Mouse (Mus musculus) A20 (cell line): Measurements from ENCODE around the gene Myrfl.

ENCODE experiments used
- DNase-seq: peaks from one replicate; pipeline ENCODE4 v3.0.0-alpha.2; 2011; ENCODE audit warnings: low read depth, low spot score

Gene Myrfl

DNA sequence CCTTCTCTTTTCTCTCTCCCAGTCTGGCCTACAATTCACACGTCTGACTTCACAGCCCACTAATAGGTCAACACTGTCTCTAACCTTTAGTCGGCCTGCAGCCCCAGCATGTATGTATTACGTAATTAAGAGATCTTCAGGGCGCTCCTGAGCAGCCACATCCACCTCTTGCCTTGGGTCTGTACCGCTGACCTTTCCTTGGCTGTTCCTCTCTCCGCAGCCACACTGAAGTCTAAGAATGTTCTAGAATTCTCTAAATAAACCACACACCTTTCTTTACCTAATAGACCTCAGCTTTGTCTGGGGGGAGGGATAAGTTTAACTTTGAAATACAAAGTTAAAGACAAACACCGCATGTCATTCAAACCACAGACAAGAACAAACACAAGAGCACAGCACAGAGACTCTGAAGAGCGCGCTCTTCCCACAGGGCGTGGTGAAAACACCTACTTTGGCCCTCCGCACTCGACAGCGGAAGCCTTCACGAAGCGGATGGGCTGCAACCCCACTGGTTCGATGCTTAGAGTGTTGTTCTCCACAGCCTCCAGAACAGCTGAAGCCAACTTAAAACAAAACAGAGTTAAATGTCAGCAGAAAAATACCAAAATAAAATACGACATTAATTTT, 17.0 kb upstream of the Myrfl start:
- DNase-seq = no peak

DNA sequence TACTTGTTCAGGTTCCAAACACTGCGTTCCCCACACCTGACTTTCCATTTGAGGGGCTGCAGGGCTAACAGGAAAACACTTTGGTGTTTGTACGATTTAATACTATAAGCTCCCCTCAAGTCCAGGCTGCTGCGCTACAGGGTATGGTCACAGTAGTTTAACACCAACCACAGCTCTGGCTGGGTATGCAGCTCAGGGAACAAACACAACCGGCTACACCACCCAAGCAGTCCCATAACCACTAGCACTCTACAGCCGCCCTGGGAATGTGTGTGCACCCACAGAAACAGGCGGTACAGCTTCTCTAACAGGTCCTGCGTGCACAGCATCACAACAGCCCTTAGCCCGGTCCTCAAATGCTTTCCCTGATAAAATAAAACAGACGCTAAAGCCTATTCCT, 16.1 kb upstream of the Myrfl start:
- DNase-seq = no peak

DNA sequence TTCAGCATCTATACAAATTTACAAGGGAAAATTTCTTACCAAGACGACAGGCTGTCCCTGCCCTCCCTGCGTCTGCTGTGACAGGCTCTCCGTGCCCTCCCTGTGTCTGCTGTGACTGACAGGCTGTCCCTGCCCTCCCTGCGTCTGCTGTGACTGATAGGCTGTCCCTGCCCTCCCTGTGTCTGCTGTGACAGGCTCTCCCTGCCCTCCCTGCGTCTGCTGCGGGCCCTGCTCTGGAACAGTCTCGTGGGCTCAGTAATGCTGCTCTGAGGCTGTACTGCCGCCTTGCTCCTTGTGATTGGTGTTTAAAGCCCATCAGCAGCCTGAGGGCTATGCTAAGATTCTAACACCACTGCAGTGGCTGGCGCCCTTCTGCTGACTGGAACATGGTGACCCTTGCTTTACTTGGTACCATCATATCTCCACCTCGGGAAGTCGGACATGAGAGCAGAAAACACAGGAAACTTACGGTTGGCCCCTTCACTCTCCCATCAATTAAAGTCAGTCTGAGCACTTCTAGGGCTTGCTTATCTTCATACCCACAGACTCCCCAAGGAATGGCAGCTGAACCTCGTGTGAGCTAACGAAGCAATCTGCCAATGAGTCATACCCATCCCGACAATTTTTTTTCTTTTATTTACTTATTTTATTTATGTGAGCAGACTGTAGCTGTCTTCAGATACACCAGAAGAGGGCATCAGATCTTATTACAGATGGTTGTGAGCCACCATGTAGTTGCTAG, 12.4 kb upstream of the Myrfl start:
- DNase-seq = no peak

DNA sequence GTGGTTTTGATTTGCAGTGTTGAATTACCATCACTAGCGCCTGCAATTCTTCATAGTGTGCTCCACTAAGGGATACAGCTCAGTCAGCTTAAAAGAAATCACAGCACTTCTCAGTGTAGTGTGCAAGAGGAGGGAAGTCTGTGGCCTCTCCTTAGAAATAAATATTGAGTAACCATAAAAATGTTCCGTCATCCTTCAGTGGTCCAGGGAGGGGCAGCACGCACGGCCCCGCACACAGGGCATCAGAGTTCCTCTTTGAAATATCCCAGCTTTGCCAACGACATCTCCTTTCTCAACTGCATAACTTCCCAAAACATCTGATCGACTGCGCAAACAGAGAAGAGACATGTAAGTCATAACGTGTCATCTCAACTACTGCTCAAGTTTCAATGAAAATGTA, 10.1 kb upstream of the Myrfl start:
- no peak for DNase-seq

DNA sequence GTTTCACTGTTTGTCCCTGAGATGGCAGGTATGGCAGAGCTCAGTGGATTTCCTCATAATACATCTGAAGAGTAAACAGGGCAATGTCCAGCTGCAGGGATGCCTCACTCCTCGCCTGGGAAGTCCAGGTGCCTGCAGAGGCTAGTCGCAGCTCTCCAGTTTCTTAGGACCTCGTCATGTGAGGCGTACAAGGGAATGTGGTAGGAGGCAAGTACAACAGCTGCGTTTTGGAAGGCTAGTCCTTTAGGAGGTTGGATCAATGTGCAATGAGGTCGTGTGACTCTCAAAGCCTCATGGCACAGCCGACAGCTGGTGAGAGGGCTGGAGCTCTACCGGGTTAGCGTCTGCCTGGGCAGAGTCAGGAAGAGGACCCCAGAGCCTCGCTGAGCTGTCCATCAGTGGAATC, 7.8 kb upstream of the Myrfl start:
- no peak for DNase-seq

DNA sequence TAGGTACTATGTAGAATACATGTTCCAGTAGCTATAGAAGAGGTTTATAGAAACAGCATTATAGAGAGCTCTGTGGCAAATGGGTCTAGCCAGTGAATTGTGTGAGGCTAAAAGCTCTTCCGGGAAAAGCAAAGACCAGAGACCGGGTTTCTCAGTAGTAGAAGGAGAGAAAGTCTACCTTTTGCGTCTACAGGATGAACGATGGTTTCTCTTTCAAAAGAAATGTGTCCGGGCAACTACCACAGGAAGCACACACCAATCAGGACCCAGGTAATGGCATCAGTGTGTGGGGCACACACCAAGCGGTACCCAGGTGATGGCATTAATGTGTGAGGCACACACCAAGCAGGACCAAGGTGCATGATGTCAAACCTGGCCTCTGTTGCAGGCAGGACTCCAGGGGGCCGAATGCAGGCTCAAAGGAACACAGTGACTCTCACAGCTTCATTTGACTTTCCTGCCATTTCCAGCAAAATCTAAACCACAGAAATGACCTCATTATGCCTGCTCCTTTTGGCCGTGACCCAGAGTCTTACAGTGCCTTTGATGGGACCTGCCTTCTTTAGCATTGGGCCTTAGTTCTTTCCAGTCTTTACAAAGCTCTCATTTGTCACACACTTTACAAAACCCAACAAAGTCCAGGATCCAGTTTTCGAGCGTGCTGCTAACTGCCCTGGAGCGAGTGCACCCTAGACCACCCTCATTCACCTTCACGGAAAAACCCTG, 1.4 kb downstream of the Myrfl start:
- no peak for DNase-seq

DNA sequence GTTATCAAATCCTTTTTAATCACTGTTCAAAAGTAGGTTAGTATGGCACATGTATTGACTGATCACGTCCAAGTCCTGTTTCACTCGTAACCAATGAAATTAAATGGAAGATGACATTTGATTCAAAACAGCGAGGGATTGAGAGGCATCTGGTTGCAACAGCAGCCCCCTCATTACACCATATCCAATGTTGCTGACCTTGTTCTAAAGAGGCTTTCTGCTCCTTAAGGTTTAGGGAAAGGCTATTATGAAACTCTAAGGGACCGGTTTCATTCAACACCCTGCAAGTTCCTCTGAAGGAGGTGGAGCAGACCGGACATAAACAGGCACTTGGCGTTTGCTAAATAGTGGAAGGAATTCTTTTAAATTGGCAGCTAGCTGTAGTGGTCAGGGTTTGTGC, 2.2 kb downstream of the Myrfl start:
- DNase-seq = no peak

DNA sequence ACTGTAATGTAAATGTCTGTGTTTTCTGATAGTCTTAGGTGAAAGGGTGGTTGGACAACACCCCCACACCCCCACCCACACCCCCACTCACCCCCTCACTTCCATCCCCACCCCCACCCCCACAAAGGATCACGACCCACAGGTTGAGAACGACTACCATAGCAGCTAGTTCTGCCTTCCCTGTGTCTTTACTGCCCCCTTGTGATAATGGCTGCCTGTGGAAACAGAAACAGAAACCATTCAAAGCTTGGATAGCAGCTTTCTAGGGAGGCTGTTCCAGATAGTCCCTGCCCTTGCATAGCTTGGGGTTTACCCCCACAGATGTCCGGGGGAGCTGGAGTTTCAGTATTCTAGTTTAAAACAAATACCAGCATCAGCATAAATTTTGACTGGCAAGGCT, 3.0 kb downstream of the Myrfl start:
- peak; percentile 35 for DNase-seq

DNA sequence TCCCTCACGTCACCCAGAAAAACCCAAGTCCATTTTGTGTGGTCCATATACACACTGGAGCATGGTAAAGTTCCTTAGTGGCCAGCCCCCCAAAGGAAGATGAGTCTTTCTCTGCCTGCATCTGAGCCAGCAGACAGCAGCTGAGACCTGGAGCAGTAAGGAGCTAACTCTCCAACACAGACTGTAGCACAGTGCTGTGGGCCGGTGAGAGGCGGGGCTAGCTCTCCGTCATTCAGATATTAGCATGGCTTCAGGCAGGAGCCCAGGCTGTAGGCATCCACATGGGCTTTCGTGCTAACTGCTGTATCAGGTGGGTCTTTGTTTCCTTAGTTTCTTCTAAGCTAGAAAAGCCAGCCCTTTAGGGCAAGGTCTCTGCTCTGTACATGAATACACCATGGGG, 6.1 kb downstream of the Myrfl start:
- DNase-seq = no peak

DNA sequence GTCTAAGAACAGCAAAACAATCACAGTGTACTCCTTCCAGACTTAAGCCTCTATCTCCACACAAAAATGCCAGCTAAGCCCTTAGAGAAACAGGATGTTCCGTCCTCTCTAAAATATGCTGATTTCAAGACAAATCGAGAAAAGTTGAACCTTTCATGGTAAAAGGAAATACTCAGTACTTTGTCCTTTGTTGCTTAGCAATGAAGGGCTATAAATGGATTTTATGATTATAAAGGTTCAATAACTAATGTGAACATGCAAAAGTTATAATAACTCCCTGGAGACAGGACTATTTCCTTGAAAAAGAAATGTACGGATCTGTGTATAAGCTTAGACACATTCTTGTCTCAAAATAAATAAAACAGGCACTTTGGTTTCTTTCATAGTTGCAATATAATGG, 12.2 kb downstream of the Myrfl start:
- no peak for DNase-seq

DNA sequence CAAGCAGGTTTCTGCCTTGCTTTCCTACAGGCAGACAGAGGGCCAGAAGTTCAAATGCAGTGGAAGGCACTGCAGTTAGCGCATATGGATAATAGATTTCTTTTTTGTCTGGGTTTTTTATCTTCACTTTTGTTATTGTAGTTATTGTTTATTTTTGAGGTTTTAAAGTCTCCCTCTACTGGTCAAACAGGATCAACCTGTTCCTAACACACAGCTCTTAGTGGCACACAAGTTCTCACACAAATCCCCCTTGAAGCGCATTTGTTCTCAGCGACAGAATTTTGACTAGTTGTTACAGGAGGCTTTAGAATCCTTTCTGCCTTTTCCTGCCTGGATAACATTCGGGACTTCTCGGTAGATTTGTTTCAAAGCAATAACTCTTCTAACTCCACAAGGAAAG, 13.2 kb downstream of the Myrfl start:
- peak; percentile 10 for DNase-seq

DNA sequence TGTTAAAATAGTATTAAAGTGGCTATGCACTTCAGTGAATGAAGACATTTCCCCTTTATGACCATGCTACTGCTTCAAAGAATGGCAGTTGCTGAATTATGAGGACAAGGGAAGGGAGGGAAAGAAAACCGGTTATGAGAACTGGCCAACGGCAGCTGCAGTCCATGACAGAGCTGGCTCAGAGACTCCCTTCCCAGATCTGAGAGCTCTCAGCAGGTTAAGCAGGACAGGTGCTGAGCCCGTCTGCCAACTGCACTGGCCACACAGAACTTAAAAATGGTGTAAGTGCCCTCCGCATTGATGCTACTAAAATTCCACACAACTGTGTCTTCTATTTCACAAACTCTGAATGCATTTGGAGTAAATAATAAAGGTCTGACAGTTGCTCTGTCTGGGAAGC, 19.3 kb downstream of the Myrfl start:
- no peak for DNase-seq

DNA sequence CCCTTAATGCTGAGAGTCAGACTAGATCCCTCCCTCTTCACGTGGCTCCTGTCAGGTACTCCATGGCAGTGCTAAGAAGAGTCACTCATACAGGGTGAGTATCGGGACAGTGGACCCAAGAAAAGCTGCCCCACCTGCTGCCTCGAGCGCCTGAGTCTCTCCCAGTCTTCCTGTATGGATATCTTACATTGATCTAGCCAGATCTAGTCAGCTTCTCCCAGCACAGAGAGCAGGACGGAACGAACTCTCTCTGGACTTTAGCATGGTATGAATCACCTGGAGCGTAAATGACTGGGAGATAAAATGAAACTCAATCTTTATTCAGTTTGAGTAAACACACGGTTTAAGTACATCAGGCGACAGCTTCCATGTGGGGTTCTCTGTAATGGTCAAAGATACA, 22.2 kb downstream of the Myrfl start:
- DNase-seq = no peak

DNA sequence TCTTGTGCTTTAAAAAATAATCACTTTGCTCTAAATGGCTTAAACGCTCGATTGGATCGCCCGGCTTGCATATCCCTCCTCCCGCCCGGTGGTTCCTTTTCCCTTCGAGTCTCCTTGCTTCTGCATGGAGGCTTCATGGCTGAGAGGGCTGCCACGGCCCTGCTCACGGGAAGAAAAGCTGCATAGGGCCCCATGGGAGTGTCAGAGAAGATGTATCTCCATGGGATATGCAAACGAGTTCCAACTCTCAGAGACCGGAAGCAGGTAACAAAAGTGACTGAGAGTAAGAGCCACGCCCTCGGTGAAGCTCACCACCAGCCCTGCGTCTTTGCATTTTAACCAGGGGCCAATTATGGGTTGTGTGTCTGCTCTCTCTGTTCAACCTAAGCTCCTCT, 24.7 kb downstream of the Myrfl start:
- peak; percentile 52 for DNase-seq

DNA sequence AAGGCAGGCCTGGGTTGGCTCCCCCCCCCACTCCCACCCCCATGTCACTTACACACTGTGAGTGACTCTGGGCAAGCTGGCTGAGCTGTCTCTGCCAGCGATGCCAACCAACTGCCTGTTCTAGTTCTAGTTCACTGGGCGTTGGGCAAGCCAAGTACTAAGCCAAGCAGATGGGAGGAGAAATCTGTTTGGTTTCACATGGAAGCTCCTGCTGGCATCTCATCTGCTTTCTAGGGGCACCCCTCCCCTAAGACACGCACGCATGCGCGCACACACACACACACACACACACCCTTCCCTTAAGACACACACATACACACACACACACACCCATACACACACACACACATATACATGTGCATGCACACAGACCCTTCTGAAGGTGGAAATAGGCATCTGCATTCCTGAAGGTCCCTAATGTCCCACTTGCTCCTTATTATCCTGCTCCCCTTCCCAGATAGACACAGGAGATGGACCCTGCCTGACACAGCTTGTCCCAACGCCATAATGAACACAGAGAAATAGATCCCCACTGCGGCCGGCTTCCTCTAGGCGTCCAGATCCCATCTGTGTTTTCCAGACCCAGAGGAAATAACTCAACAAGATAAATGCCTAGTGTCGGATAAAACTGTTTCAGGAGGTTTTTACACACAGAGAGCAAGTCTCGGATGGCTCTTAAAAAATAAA, 25.2 kb downstream of the Myrfl start:
- no peak for DNase-seq

DNA sequence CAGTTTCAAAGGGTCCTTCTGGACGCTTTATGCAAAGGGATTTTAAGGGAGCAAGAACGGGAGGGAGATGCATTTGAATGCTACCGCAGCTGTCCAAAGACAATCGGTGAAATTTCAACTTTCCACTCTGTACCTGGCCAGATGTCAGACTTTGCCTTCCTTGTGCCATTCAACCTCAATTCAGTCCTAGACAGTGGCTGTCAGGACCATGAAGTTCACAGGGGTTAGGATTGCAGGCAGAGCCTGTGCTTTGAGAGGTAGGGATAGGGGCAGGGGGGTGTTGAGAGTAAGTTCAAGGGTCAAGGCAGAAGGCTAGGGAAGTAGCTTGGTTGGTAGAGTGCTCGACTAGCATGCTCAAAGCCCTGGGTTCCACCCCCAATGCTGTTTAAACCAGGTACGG, 25.9 kb downstream of the Myrfl start:
- DNase-seq = no peak

DNA sequence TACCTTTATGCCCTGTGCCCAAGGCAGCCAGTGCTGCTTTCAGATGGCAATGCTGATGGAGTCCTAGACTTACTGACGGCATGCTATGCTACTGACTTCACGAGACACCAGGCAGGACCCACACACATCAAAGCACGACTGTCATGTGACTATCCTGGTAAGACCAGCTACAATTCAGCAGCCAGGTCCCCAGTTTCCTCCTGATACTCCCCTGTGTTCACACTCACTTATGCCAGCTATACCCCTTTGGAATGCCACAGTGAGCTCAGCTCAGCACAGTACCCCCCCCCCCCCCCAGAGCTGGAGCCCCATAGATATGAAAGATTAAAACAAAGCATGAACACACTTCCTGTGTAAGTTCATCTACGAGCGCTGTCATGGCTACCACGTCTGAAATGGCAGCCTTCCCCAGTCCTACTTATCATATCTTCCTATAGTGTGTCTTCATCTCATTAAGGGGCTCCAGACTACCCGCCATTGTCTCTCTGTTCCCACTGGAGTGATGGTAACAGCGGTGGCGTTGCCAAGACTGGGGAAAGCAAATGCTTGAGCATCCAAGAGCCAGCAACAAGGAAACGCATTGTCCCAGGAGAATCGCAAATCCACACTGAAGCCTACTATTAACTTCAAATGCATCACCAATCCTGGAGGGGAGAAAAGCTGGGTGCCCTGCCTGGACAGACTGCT, 43.4 kb downstream of the Myrfl start:
- no peak for DNase-seq

DNA sequence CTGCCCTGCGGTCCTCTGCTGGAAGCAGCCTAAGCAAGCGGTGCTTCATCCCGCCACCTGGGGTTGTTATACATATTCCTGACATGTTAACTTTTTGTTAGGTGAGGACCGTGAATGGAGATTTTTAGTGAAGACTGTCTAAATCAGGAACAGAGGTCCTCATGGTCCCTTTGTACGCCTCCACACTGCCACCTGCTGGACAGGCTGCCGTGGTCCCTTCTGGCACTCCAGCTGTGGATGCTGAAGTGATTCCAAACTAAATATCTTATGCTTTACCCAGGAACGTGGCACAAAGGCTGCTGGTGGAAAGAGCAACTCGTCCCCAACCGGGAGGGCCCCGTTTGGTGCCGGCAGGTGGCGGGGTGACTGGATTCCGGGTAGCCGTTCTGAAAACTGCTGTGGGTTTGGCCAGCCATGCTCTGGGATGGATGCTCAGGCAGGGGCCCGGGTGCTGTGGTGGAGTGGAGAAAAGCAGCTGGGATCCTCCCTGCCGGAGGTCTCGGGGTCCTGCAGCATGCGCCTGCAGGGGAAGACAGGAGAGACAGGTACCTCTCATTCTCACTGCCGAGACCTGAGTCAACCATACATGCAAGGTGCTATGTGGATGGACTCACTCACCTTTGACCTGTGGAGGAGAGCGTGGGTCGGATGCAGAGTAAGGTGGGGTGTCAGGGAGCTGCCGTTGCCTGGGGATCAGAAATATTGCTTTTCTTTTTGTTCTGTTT, 47.8 kb downstream of the Myrfl start:
- peak; percentile 78 for DNase-seq

DNA sequence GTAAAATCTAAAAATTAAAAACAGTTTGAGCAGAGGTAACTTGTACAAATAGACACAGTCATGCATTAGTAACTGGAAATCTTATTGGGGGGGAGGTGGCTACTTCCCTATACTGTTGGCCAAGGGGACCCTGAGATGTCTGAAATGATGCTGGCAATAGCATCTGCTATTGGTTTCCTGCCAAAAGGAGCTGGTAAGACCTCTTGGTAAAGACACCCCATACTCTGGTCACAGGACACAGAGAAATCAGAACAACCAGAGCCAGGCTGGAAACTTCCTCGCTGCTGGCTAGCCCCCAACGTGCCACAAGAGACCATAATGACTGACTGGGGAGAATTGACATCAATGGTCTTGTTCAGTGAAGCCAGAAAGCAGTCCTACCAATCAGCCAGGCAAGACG, 55.2 kb downstream of the Myrfl start:
- no peak for DNase-seq

DNA sequence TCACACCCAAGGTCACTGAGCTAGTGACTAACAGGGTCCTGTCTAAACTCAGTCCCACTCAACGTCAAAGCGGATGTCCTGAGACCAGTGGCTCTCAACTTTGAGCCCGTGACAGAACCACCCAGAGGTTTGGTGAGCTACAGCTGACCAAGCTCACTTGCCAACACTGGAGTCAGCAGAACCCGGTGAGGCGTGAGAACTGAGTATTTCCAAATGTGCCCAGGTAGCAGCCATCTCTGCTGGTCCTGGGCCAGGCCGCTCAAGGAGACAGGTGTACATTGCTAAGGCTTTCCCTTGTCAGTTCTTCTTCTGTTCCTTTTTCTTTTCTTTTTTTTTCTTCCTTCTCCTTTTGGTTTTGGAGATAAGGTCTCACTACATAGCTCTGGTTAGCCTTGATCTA, 66.0 kb downstream of the Myrfl start:
- DNase-seq = no peak

DNA sequence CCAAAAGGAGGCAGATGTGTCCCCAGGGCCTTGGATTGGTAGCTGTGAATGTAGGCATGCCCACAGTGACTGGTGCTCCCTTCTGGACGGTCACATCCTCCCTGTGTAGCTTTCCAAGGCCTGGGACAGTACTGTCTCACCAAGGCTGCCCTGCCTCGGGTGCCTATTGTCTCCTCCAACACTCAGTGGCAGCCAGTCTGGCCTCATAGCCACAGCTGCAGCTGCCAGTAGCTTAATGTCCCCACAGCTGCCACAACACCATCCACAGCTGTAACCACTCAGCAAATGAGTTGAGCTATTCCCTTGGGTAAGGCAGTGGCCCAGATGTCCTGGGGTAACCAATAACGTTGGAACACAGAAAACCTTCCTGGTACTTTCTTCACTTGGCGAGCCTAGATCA, 68.6 kb downstream of the Myrfl start:
- peak; percentile 86 for DNase-seq
